ENCODE assay signal across 7 mouse cellular contexts in genomic region chr12:113142021-113142975, GRCm38 (mm10). TPM values are rescaled to one million over a fixed set of nuclear protein-coding genes. Genes with fewer than 3 reads are reported as not detected.
A peak's percentile ranks its signal among the peaks of the same experiment; 100 is the strongest.
DNase-seq lines count a peak whose midpoint lies in the region; ATAC-seq and TF ChIP-seq lines count a peak whose summit lies in the region.

No protein-coding gene starts in this region.

- intact Hi-C loops in left cerebral cortex, postnatal 4 days (cut with DNase I), result no loop called here

- peak overlapping the region; percentile 58 for H3K4me2 ChIP-seq in hindbrain, embryonic 15.5 days
- H3K4me2 ChIP-seq in midbrain, embryonic 12.5 days (replicated peaks), result peak overlapping the region; percentile 65

- WGBS in bone marrow, adult 2 months, result 46% methylated on average over 15 of the region's 15 CpGs
- WGBS in hindbrain, embryonic 15.5 days, result 17% methylated on average over 15 of the region's 15 CpGs
- 23% methylated on average over 15 of the region's 15 CpGs for WGBS in midbrain, embryonic 12.5 days

- H3K9ac ChIP-seq in hindbrain, embryonic 15.5 days, result peak overlapping the region; percentile 81
- H3K9ac ChIP-seq in midbrain, embryonic 12.5 days (replicated peaks), result peak overlapping the region; percentile 78

- H3K27ac ChIP-seq in bone marrow, adult 2 months (ENCODE audit: control insufficient read depth, insufficient read depth, low read depth, low read length, poor library complexity), result no peak overlapping the region
- peak overlapping the region; percentile 77 for H3K27ac ChIP-seq in hindbrain, embryonic 15.5 days (replicated peaks)
- H3K27ac ChIP-seq in midbrain, embryonic 12.5 days (replicated peaks), result peak overlapping the region; percentile 67

- no peaks in the 10 kb centered on the region for H3K27me3 ChIP-seq in hindbrain, embryonic 15.5 days
- peaks cover 26% of the 10 kb centered on the region for H3K27me3 ChIP-seq in midbrain, embryonic 12.5 days

- TF ChIP-seq CTCF in bone marrow, adult 2 months (IDR thresholded peaks at IDR 0.05; ENCODE audit: control insufficient read depth, insufficient read depth, low read length), result no peak

- peaks cover 24% of the 10 kb centered on the region for H3K36me3 ChIP-seq in hindbrain, embryonic 15.5 days
- peaks cover 40% of the 10 kb centered on the region for H3K36me3 ChIP-seq in midbrain, embryonic 12.5 days

- DNase-seq in NIH3T3 (ENCODE audit: low read depth), result peak; percentile 89
- peak; percentile 69 to 80 for DNase-seq in gastrocnemius, adult 8-10 months (ENCODE audit: low spot score in 2 of 2)
- DNase-seq in left cerebral cortex, postnatal 4 days, result peak; percentile 68

- ATAC-seq in hindbrain, embryonic 15.5 days (ENCODE audit: low FRiP score, low read depth), result 0 out of 2 replicates have a peak, but pooled peaks have one; percentile 7
- ATAC-seq in midbrain, embryonic 12.5 days (ENCODE audit: low FRiP score, low read depth), result no peak
- no peak for ATAC-seq in erythroid progenitor cell, adult 5-6 weeks (replicated peaks; ENCODE audit: low FRiP score, poor library complexity, severe bottlenecking)

- H3K9me3 ChIP-seq in hindbrain, embryonic 15.5 days, result no peaks in the 10 kb centered on the region
- no peaks in the 10 kb centered on the region for H3K9me3 ChIP-seq in midbrain, embryonic 12.5 days

- no peak overlapping the region for H3K4me3 ChIP-seq in bone marrow, adult 2 months (replicated peaks; ENCODE audit: control insufficient read depth, low read depth, low read length)
- H3K4me3 ChIP-seq in hindbrain, embryonic 15.5 days, result peak overlapping the region; percentile 73
- peak overlapping the region; percentile 72 for H3K4me3 ChIP-seq in midbrain, embryonic 12.5 days

- H3K4me1 ChIP-seq in bone marrow, adult 2 months (ENCODE audit: control insufficient read depth, insufficient read depth, low read length), result peaks cover 3% of the 10 kb centered on the region
- peaks cover 56% of the 10 kb centered on the region for H3K4me1 ChIP-seq in hindbrain, embryonic 15.5 days (replicated peaks)
- H3K4me1 ChIP-seq in midbrain, embryonic 12.5 days, result peaks cover 54% of the 10 kb centered on the region

- 0 out of 2 replicates have a peak, but pooled peaks have one; percentile 8 for TF ChIP-seq POLR2A in bone marrow, adult 2 months (IDR thresholded peaks at IDR 0.05; ENCODE audit: borderline replicate concordance, control insufficient read depth, low read depth, low read length)

RNA-seq across cellular contexts. Expression of gene Crip2, which starts 2.3 kb away (rescaled TPM):
- polyA plus RNA-seq in bone marrow, adult 2 months (2011; ENCODE audit: insufficient read depth, insufficient read length, low replicate concordance, missing spikeins), result 23.6 and 24.6 TPM in 2 replicates
- total RNA-seq in gastrocnemius, adult 8-10 months (2022), result 10 to 100 TPM; 22.0 to 27.4 (median 24.3) TPM
- polyA plus RNA-seq in hindbrain, embryonic 15.5 days (2015; fragmentation: Nextera tagmentation; extraction: Ambion mirVana), result 294 and 336 TPM in 2 replicates
- total RNA-seq in left cerebral cortex, postnatal 4 days (2021), result 100 to 1,000 TPM; 306 to 334 TPM
- 257 and 284 TPM in 2 replicates for polyA plus RNA-seq in midbrain, embryonic 12.5 days (2016; fragmentation: Nextera tagmentation; extraction: Ambion mirVana)
- 22.7 and 54.1 TPM in 2 replicates for total RNA-seq in erythroid progenitor cell, adult 5-6 weeks (2015; ENCODE audit: low replicate concordance)
- 16.0 and 29.5 TPM in 2 replicates for total RNA-seq in erythroid progenitor cell, adult 5-6 weeks (2017; ENCODE audit: low replicate concordance)

RNA-seq across cellular contexts. Expression of gene Crip1, which starts 3.8 kb away (rescaled TPM):
- polyA plus RNA-seq in bone marrow, adult 2 months (2011; ENCODE audit: insufficient read depth, insufficient read length, low replicate concordance, missing spikeins), result 166 and 201 TPM in 2 replicates
- 10 to 100 TPM; 53.0 to 78.6 (median 58.5) TPM for total RNA-seq in gastrocnemius, adult 8-10 months (2022)
- 29.2 and 34.7 TPM in 2 replicates for polyA plus RNA-seq in hindbrain, embryonic 15.5 days (2015; fragmentation: Nextera tagmentation; extraction: Ambion mirVana)
- total RNA-seq in left cerebral cortex, postnatal 4 days (2021), result 10 to 100 TPM; 14.9 to 16.3 TPM
- 70.4 and 86.3 TPM in 2 replicates for polyA plus RNA-seq in midbrain, embryonic 12.5 days (2016; fragmentation: Nextera tagmentation; extraction: Ambion mirVana)
- 106 and 143 TPM in 2 replicates for total RNA-seq in erythroid progenitor cell, adult 5-6 weeks (2015; ENCODE audit: low replicate concordance)
- total RNA-seq in erythroid progenitor cell, adult 5-6 weeks (2017; ENCODE audit: low replicate concordance), result 93.8 and 176 TPM in 2 replicates

RNA-seq across cellular contexts. Expression of gene Tedc1, which starts 13.9 kb away (rescaled TPM):
- polyA plus RNA-seq in bone marrow, adult 2 months (2011; ENCODE audit: insufficient read depth, insufficient read length, low replicate concordance, missing spikeins), result 7.0 and 16.0 TPM in 2 replicates
- total RNA-seq in gastrocnemius, adult 8-10 months (2022), result under 1 TPM in 1 of 4 experiments, not detected in 3; 0.22 TPM
- polyA plus RNA-seq in hindbrain, embryonic 15.5 days (2015; fragmentation: Nextera tagmentation; extraction: Ambion mirVana), result 18.3 and 23.6 TPM in 2 replicates
- total RNA-seq in left cerebral cortex, postnatal 4 days (2021), result 1 to 10 TPM; 5.6 to 5.7 TPM
- 43.5 and 44.3 TPM in 2 replicates for polyA plus RNA-seq in midbrain, embryonic 12.5 days (2016; fragmentation: Nextera tagmentation; extraction: Ambion mirVana)
- 11.3 and 18.7 TPM in 2 replicates for total RNA-seq in erythroid progenitor cell, adult 5-6 weeks (2015; ENCODE audit: low replicate concordance)
- total RNA-seq in erythroid progenitor cell, adult 5-6 weeks (2017; ENCODE audit: low replicate concordance), result 18.9 and 38.9 TPM in 2 replicates

RNA-seq across cellular contexts. Expression of gene Tmem121, which starts 43.4 kb away (rescaled TPM):
- not detected in 2 replicates for polyA plus RNA-seq in bone marrow, adult 2 months (2011; ENCODE audit: insufficient read depth, insufficient read length, low replicate concordance, missing spikeins)
- not detected for total RNA-seq in gastrocnemius, adult 8-10 months (2022)
- 47.3 and 49.8 TPM in 2 replicates for polyA plus RNA-seq in hindbrain, embryonic 15.5 days (2015; fragmentation: Nextera tagmentation; extraction: Ambion mirVana)
- 10 to 100 TPM; 37.8 to 40.0 TPM for total RNA-seq in left cerebral cortex, postnatal 4 days (2021)
- 25.1 and 25.3 TPM in 2 replicates for polyA plus RNA-seq in midbrain, embryonic 12.5 days (2016; fragmentation: Nextera tagmentation; extraction: Ambion mirVana)
- total RNA-seq in erythroid progenitor cell, adult 5-6 weeks (2015; ENCODE audit: low replicate concordance), result not detected in 2 replicates
- total RNA-seq in erythroid progenitor cell, adult 5-6 weeks (2017; ENCODE audit: low replicate concordance), result not detected in 2 replicates

RNA-seq across cellular contexts. Expression of gene Mta1, which starts 44.2 kb away (rescaled TPM):
- 17.9 and 20.9 TPM in 2 replicates for polyA plus RNA-seq in bone marrow, adult 2 months (2011; ENCODE audit: insufficient read depth, insufficient read length, low replicate concordance, missing spikeins)
- total RNA-seq in gastrocnemius, adult 8-10 months (2022), result 10 to 100 TPM; 38.7 to 43.3 (median 41.8) TPM
- 16.3 and 16.6 TPM in 2 replicates for polyA plus RNA-seq in hindbrain, embryonic 15.5 days (2015; fragmentation: Nextera tagmentation; extraction: Ambion mirVana)
- 100 to 1,000 TPM; 103 to 105 TPM for total RNA-seq in left cerebral cortex, postnatal 4 days (2021)
- polyA plus RNA-seq in midbrain, embryonic 12.5 days (2016; fragmentation: Nextera tagmentation; extraction: Ambion mirVana), result 19.3 and 20.4 TPM in 2 replicates
- total RNA-seq in erythroid progenitor cell, adult 5-6 weeks (2015; ENCODE audit: low replicate concordance), result 27.2 and 40.4 TPM in 2 replicates
- 17.6 and 21.6 TPM in 2 replicates for total RNA-seq in erythroid progenitor cell, adult 5-6 weeks (2017; ENCODE audit: low replicate concordance)

Comparison
In these comparisons a context has a peak if more than half of its experiments do, and no peak if none do; other contexts are left out.
1. RNA of gene Crip2, which starts 2.3 kb away (total RNA-seq): 306 to 334 TPM in left cerebral cortex, postnatal 4 days; 16.0 to 54.1 TPM in erythroid progenitor cell, adult 5-6 weeks and 22.0 to 27.4 TPM in gastrocnemius, adult 8-10 months; every median in the first group is over 4 times any median in the second.
2. RNA of gene Tedc1, which starts 13.9 kb away (total RNA-seq): 11.3 to 38.9 TPM in erythroid progenitor cell, adult 5-6 weeks and 5.6 to 5.7 TPM in left cerebral cortex, postnatal 4 days; 0.22 TPM in gastrocnemius, adult 8-10 months; every median in the first group is over 4 times any median in the second.
3. Peak in every context shown above with its lines, with median percentiles within 50 percentile points of each other: DNase-seq.